23 mouse cellular contexts compared by ENCODE assay signal in genomic region chr4:107622296-107622695, GRCm38 (mm10).
DNase-seq lines count a peak whose midpoint lies in the region; ATAC-seq and TF ChIP-seq lines count a peak whose summit lies in the region.
"Had no signal": no experiment of that assay in that cellular context is flagged by ENCODE, and none has a peak within 500 bp of the region (broad histone marks: within the 10 kb centered on the region; RNA-seq: fewer than 3 reads in every experiment).

No protein-coding gene starts in this region.

- no peak overlapping the region for H3K9ac ChIP-seq in hindbrain, embryonic 16.5 days (ENCODE audit: low read depth, low read length)
- no peak overlapping the region for H3K9ac ChIP-seq in hindbrain, postnatal 0 days (replicated peaks; ENCODE audit: low read length)
- H3K9ac ChIP-seq: embryonic facial prominence, embryonic 13.5 days; forebrain, embryonic 12.5 days; heart, embryonic 15.5 days; liver, postnatal 0 days; midbrain, embryonic 15.5 days had no signal

- H3K27ac ChIP-seq in hindbrain, embryonic 16.5 days (ENCODE audit: low read depth, low read length), result no peak overlapping the region
- no peak overlapping the region for H3K27ac ChIP-seq in hindbrain, postnatal 0 days
- H3K27ac ChIP-seq: forebrain, embryonic 12.5 days; gastrocnemius, adult 2 months; heart, embryonic 15.5 days; midbrain, embryonic 15.5 days had no signal

- peaks cover 14% of the 10 kb centered on the region; the same call in 1 of the 2 replicates for H3K4me1 ChIP-seq in hindbrain, embryonic 16.5 days (ENCODE audit: control insufficient read depth, insufficient read depth, low read depth, low read length)
- peaks cover 11% of the 10 kb centered on the region; the same call in 1 of the 2 replicates for H3K4me1 ChIP-seq in hindbrain, postnatal 0 days (ENCODE audit: insufficient read depth, low read length)
- H3K4me1 ChIP-seq: heart, embryonic 15.5 days had no signal

- H3K27me3 ChIP-seq in hindbrain, embryonic 16.5 days (replicated peaks; ENCODE audit: control insufficient read depth, insufficient read depth, low read length), result no peaks in the 10 kb centered on the region
- H3K27me3 ChIP-seq in hindbrain, postnatal 0 days (ENCODE audit: insufficient read depth, low read length), result no peaks in the 10 kb centered on the region
- H3K27me3 ChIP-seq: embryonic facial prominence, embryonic 13.5 days; forebrain, embryonic 12.5 days; midbrain, embryonic 15.5 days had no signal

- no peak overlapping the region for H3K4me3 ChIP-seq in hindbrain, embryonic 16.5 days (ENCODE audit: low read length)
- no peak overlapping the region for H3K4me3 ChIP-seq in hindbrain, postnatal 0 days (ENCODE audit: low read length)
- H3K4me3 ChIP-seq: embryonic facial prominence, embryonic 13.5 days; erythroblast, embryonic 14.5 days; forebrain, embryonic 12.5 days; gastrocnemius, adult 2 months; heart, embryonic 15.5 days; midbrain, embryonic 15.5 days; myocyte had no signal

- WGBS in hindbrain, embryonic 16.5 days, result 52% methylated on average over 6 of the region's 6 CpGs
- 53% methylated on average over 6 of the region's 6 CpGs for WGBS in hindbrain, postnatal 0 days

- H3K36me3 ChIP-seq in hindbrain, embryonic 16.5 days (ENCODE audit: control insufficient read depth, insufficient read depth, low read length), result no peaks in the 10 kb centered on the region
- no peaks in the 10 kb centered on the region for H3K36me3 ChIP-seq in hindbrain, postnatal 0 days (ENCODE audit: insufficient read depth, low read length)
- H3K36me3 ChIP-seq: embryonic facial prominence, embryonic 13.5 days; forebrain, embryonic 12.5 days; heart, embryonic 15.5 days; midbrain, embryonic 15.5 days had no signal

- DNase-seq in kidney, adult 11 months, result peak; percentile 9
- DNase-seq in kidney, postnatal 25 days, result no peak
- DNase-seq in hindbrain, postnatal 0 days (ENCODE audit: low spot score), result peak; percentile 37
- DNase-seq in kidney, postnatal 4 days, result peak; percentile 43 to 62
- DNase-seq in layer of hippocampus, postnatal 14 days (ENCODE audit: low spot score in 2 of 2), result no peak
- no peak for DNase-seq in lung, postnatal 36 days
- DNase-seq: adrenal gland, adult 2 months; cerebellum, adult 2 months; cerebellum, postnatal 36 days; embryo, embryonic 11 days; heart, postnatal 36 days; liver, postnatal 0 days; thymus, adult 18-20 months; thymus, postnatal 36 days had no signal

- no peak overlapping the region for H3K4me2 ChIP-seq in hindbrain, embryonic 16.5 days (ENCODE audit: low read length)
- H3K4me2 ChIP-seq in hindbrain, postnatal 0 days (ENCODE audit: low read depth, low read length), result no peak overlapping the region
- H3K4me2 ChIP-seq: embryonic facial prominence, embryonic 13.5 days; forebrain, embryonic 12.5 days; heart, embryonic 15.5 days; midbrain, embryonic 15.5 days had no signal

- peak; percentile 35 for ATAC-seq in hindbrain, embryonic 16.5 days
- no peak for ATAC-seq in hindbrain, postnatal 0 days
- ATAC-seq: liver, postnatal 0 days; lung, postnatal 0 days; midbrain, embryonic 15.5 days had no signal

- no peak for TF ChIP-seq CTCF in hindbrain, postnatal 0 days (IDR thresholded peaks at IDR 0.05; ENCODE audit: low read depth)

- no peaks in the 10 kb centered on the region for H3K9me3 ChIP-seq in hindbrain, embryonic 16.5 days (ENCODE audit: control insufficient read depth, low read length)
- H3K9me3 ChIP-seq in hindbrain, postnatal 0 days (ENCODE audit: low read length), result no peaks in the 10 kb centered on the region
- H3K9me3 ChIP-seq: embryonic facial prominence, embryonic 13.5 days; forebrain, embryonic 12.5 days; heart, embryonic 15.5 days; midbrain, embryonic 15.5 days had no signal

Comparison
In these comparisons a context has a peak if more than half of its experiments do, and no peak if none do; other contexts are left out.
1. DNase-seq: peak in kidney, adult 11 months (single experiment), hindbrain, postnatal 0 days (single experiment) and kidney, postnatal 4 days (2 of 2); none in kidney, postnatal 25 days (0 of 2), layer of hippocampus, postnatal 14 days (0 of 2) and lung, postnatal 36 days (single experiment).